Mouse (Mus musculus) brain, embryonic 14.5 days (tissue): Measurements from ENCODE around the gene Unc5c.
A peak's percentile ranks its signal among the peaks of the same experiment; 100 is the strongest.

Experiments
- CTCF ChIP-seq: fragments of 200-500 bp; IDR thresholded peaks from 2 replicates; pipeline ENCODE4 v1.5.1; 2012; ENCODE audit warnings: inconsistent platforms, mild to moderate bottlenecking, moderate library complexity, borderline replicate concordance; ENCODE audit not compliant: insufficient read depth, insufficient read length; ENCODE audit errors: extremely low read depth
- POLR2A ChIP-seq: fragments of 200-500 bp; IDR thresholded peaks from 2 replicates; pipeline ENCODE4 v1.6.1; 2012; ENCODE audit warnings: mild to moderate bottlenecking, inconsistent platforms, borderline replicate concordance; ENCODE audit not compliant: poor library complexity, insufficient read depth, insufficient read length, severe bottlenecking; ENCODE audit errors: extremely low read depth

DNA sequence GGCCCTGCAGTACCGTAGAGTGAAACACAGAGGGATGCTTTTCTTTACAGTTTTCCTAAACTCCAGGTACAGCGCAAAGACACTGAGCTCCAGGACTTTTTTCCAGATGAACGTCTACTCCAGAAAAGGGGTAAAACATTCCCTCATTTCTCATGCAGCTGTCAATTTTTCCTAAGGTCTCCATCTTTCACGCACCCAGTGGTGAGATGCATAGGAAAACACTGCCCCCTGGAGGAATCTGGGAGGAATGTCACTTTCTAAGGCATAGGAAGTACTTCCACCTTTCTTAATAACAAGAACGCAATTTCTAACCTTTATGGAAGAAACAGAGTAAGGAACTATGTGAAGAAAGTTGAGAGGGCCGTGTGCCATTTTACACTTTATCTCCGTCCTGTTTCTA is 373.8 kb downstream of the Unc5c start:
- peak; percentile 75; the same call in 1 of the 2 replicates for TF ChIP-seq CTCF
- no peak for TF ChIP-seq POLR2A
